Mouse (Mus musculus): ENCODE results near the gene Ttc39b. TPM values are rescaled to one million over a fixed set of nuclear protein-coding genes. Genes with fewer than 3 reads are reported as not detected.
A peak's percentile ranks its signal among the peaks of the same experiment; 100 is the strongest.

The Ttc39b gene
- polyA plus RNA-seq, 1 experiment = 6.2 TPM

DNA sequence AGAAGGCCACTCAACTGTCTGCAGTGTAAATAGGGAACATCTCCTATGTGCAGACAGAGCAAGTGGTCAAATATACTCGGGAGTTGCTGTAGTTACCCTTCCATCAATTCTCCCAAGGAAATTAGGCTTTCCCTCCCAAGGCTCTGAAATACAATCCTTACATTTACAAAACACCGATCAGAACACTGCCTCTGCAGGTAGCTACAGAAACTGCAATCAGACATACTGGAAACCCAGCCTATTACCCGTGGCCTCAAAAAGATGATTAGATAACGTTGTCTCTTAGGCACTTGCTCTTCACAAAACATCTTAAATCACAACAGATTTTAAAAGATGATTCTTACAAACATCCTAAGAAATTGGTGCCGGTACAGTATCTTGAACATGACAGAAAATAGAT, 99.8 kb downstream of the Ttc39b start:
- DNase-seq (ENCODE audit: low read depth) = no peak
- TF ChIP-seq CTCF (IDR thresholded peaks at IDR 0.05; ENCODE audit: borderline replicate concordance, extremely low read depth, insufficient read depth, insufficient read length) (peak; percentile 31; the same call in 1 of the 2 replicates), POLR2A (IDR thresholded peaks at IDR 0.05; ENCODE audit: borderline replicate concordance, extremely low read depth, insufficient read depth, insufficient read length, poor library complexity, severe bottlenecking) (no peak)

- TF ChIP-seq CTCF (IDR thresholded peaks at IDR 0.05; ENCODE audit: borderline replicate concordance, extremely low read depth, insufficient read depth, insufficient read length) = no peak
- no peak for TF ChIP-seq POLR2A (IDR thresholded peaks at IDR 0.05; ENCODE audit: borderline replicate concordance, extremely low read depth, insufficient read depth, insufficient read length, poor library complexity, severe bottlenecking)
- no peak for DNase-seq (ENCODE audit: low read depth)
Measured at GRCm38 (mm10) chr4:83223197-83223596, 100.9 kb downstream of the Ttc39b start.

GRCm38 (mm10) chr4:83220761-83221557, 103.1 kb downstream of the Ttc39b start:
- no peak for DNase-seq (ENCODE audit: low read depth)
- no peak for TF ChIP-seq CTCF (IDR thresholded peaks at IDR 0.05; ENCODE audit: borderline replicate concordance, extremely low read depth, insufficient read depth, insufficient read length)

- no peak for TF ChIP-seq POLR2A (IDR thresholded peaks at IDR 0.05; ENCODE audit: borderline replicate concordance, extremely low read depth, insufficient read depth, insufficient read length, poor library complexity, severe bottlenecking)
- TF ChIP-seq CTCF (IDR thresholded peaks at IDR 0.05; ENCODE audit: borderline replicate concordance, extremely low read depth, insufficient read depth, insufficient read length) = no peak
- no peak for DNase-seq (ENCODE audit: low read depth)
Measured at GRCm38 (mm10) chr4:83219253-83219652, 104.8 kb downstream of the Ttc39b start.

- DNase-seq (ENCODE audit: low read depth) = no peak
- TF ChIP-seq CTCF (IDR thresholded peaks at IDR 0.05; ENCODE audit: borderline replicate concordance, extremely low read depth, insufficient read depth, insufficient read length) (no peak), POLR2A (IDR thresholded peaks at IDR 0.05; ENCODE audit: borderline replicate concordance, extremely low read depth, insufficient read depth, insufficient read length, poor library complexity, severe bottlenecking) (no peak)
Measured at GRCm38 (mm10) chr4:83217128-83217527, 106.9 kb downstream of the Ttc39b start.

DNA sequence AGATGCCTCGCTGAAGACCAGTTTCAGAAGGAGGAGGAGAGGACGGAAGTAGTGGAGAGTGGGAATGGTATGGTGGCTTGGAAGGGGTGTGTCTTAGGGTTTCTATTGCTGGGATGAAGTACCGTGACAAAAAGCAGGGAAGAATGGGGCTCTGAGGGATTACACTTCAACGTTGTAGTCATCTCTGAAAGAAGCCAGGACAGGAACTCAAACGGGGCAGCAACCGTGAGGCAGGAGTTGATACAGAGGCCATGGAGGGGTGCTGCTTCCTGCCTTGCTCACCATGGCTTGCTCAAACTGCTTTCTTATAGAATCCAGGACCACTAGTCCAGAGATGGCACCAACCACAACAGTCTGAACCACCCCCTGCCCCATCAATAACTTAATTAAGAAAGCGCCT, 107.7 kb downstream of the Ttc39b start:
- TF ChIP-seq POLR2A (IDR thresholded peaks at IDR 0.05; ENCODE audit: borderline replicate concordance, extremely low read depth, insufficient read depth, insufficient read length, poor library complexity, severe bottlenecking) (no peak), CTCF (IDR thresholded peaks at IDR 0.05; ENCODE audit: borderline replicate concordance, extremely low read depth, insufficient read depth, insufficient read length) (no peak)
- DNase-seq (ENCODE audit: low read depth) = no peak

DNA sequence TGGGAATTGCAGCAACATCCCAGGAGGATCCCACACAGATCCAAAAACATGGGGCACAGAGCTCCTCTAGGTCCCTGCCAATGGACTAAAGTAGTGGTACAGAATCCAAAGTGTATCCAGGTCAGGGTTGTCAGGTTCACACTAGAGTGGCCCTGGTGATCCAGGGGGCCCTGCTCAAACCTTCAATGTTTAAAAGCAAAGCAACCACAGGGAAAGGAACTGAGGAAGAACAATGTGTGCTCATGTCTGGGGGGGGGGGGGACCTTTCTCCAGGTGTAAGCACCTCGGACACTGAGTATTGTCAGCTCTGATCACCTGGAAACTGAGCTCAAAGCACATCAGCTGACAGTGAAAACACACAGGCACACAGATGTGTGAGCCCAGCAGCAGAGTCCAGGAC, 108.3 kb downstream of the Ttc39b start:
- DNase-seq (ENCODE audit: low read depth) = no peak

DNA sequence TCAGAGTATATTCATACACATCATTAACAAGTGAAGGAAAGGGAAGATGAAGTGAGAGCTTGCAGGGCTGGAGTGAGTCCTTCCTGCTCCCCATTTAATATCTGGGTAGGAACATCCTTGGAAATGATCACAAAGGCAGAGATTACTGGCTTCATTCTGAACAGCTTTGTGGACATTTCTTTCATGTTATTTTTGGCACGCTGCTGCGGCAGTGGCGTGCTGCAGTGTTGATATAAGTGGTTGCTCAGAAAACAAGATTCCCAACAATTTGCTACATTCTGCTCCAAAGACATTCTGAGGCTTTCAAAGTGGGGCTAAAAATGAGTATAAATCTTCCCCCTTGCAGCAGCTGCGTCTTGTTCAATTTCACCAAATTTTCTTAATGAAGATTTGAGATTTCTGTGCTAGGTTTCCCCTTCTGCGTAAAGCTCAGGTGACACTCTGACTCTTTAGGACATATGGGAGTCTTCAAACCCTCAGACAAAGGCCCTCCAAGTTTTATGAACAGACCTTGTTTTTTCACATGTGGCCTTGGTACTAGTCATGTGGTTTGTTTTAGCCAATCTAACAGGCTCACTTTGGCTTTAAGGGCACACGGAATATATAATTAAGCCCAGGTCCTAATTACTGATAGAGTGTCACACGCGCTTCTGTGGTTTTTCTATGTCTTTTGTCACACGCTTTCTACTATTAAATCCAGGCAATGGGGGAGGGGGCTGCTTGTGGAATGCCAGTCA, 109.1 kb downstream of the Ttc39b start:
- DNase-seq (ENCODE audit: low read depth) = peak; percentile 75
- TF ChIP-seq CTCF (IDR thresholded peaks at IDR 0.05; ENCODE audit: borderline replicate concordance, extremely low read depth, insufficient read depth, insufficient read length) (no peak), POLR2A (IDR thresholded peaks at IDR 0.05; ENCODE audit: borderline replicate concordance, extremely low read depth, insufficient read depth, insufficient read length, poor library complexity, severe bottlenecking) (no peak)

More for the DNA sequence above, 108.3 kb downstream of the Ttc39b start:
- TF ChIP-seq CTCF (IDR thresholded peaks at IDR 0.05; ENCODE audit: borderline replicate concordance, extremely low read depth, insufficient read depth, insufficient read length) (no peak), POLR2A (IDR thresholded peaks at IDR 0.05; ENCODE audit: borderline replicate concordance, extremely low read depth, insufficient read depth, insufficient read length, poor library complexity, severe bottlenecking) (no peak)

DNA sequence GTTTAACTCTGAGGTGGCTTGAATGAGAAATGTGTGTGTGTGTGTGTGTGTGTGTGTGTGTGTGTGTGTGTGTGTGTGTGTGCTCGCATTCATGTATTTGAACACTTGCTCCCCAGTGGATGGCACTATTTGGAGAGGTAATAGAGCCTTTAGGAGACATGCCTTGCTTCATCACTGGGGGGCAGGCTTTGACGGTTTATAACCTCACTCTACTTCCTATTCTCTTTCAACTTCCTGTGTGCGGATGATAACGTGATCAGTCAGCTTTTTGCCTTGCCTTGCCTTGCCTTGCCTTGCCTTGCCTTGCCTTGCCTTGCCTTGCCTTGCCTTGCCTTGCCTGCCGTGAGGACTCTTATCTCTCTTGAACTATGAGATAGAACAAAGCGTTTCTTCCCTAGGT, 110.3 kb downstream of the Ttc39b start:
- TF ChIP-seq CTCF (IDR thresholded peaks at IDR 0.05; ENCODE audit: borderline replicate concordance, extremely low read depth, insufficient read depth, insufficient read length) (no peak), POLR2A (IDR thresholded peaks at IDR 0.05; ENCODE audit: borderline replicate concordance, extremely low read depth, insufficient read depth, insufficient read length, poor library complexity, severe bottlenecking) (no peak)

GRCm38 (mm10) chr4:83211709-83212108, 112.3 kb downstream of the Ttc39b start:
- TF ChIP-seq POLR2A (IDR thresholded peaks at IDR 0.05; ENCODE audit: borderline replicate concordance, extremely low read depth, insufficient read depth, insufficient read length, poor library complexity, severe bottlenecking) = no peak
- no peak for TF ChIP-seq CTCF (IDR thresholded peaks at IDR 0.05; ENCODE audit: borderline replicate concordance, extremely low read depth, insufficient read depth, insufficient read length)
- DNase-seq (ENCODE audit: low read depth) = peak; percentile 65

More for the DNA sequence above, 110.3 kb downstream of the Ttc39b start:
- no peak for DNase-seq (ENCODE audit: low read depth)

DNA sequence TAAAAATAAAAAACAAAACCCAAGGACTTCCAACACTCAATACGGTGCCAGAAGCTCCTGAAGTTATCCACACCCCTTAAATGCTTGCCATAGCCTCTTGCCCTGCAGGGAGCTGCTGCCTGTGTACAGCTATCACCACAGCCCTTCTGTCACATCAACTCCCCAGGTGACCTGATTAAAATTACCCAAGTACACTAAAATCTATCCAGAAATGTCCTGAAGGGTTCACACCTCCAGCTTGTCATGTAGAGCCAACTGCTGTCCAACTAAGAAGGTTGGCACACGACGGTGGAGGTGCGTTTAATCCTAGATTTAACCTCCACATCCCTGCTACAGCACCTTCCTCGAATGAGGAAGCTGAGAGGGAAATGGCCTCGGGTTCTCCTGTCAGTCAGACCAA, 113.6 kb downstream of the Ttc39b start:
- DNase-seq (ENCODE audit: low read depth) = no peak
- TF ChIP-seq POLR2A (IDR thresholded peaks at IDR 0.05; ENCODE audit: borderline replicate concordance, extremely low read depth, insufficient read depth, insufficient read length, poor library complexity, severe bottlenecking) = no peak
- TF ChIP-seq CTCF (IDR thresholded peaks at IDR 0.05; ENCODE audit: borderline replicate concordance, extremely low read depth, insufficient read depth, insufficient read length) = no peak
